Mouse (Mus musculus) midbrain, embryonic 14.5 days (tissue): ENCODE results near the gene Bicc1. TPM values are rescaled to one million over a fixed set of nuclear protein-coding genes. Genes with fewer than 3 reads are reported as not detected.
A peak's percentile ranks its signal among the peaks of the same experiment; 100 is the strongest.
"Not testable (repeated sequence)": the region's sequence is repeated elsewhere in the genome, so short reads cannot be mapped to it uniquely, and the experiment has no call there.

ENCODE experiments used
- ATAC-seq: fragments of 200-750 bp; cut with Nextera tagmentation; 2 replicates; pipeline ENCODE4 v1.8.0; 2017; ENCODE audit warnings: moderate number of reproducible peaks, moderate library complexity; ENCODE audit not compliant: low FRiP score, low TSS enrichment
- DNase-seq: peaks from one replicate; pipeline ENCODE4 v3.0.0-alpha.2; 2015
- H3K27ac ChIP-seq: fragments of 300-500 bp; sonication (generic); replicated peaks from 2 replicates; pipeline ENCODE4 v1.5.1; 2014; ENCODE audit warnings: mild to moderate bottlenecking, low read depth, low read length, moderate library complexity
- H3K27me3 ChIP-seq: fragments of 300-500 bp; sonication (generic); 2 replicates; pipeline ENCODE4 v1.6.1; 2014; ENCODE audit warnings: low read length, control low read depth, mixed read lengths; ENCODE audit not compliant: control insufficient read depth, insufficient read depth
- H3K36me3 ChIP-seq: fragments of 300-500 bp; sonication (generic); 2 replicates; pipeline ENCODE4 v1.6.1; 2014; ENCODE audit warnings: low read length, control low read depth; ENCODE audit not compliant: control insufficient read depth, insufficient read depth
- H3K4me1 ChIP-seq: fragments of 300-500 bp; sonication (generic); 2 replicates; pipeline ENCODE4 v1.6.1; 2014; ENCODE audit warnings: mild to moderate bottlenecking, antibody characterized with exemption, low read length, control low read depth; ENCODE audit not compliant: control insufficient read depth, insufficient read depth
- H3K4me2 ChIP-seq: fragments of 300-500 bp; sonication (generic); 2 replicates; pipeline ENCODE4 v1.6.1; 2014; ENCODE audit warnings: mild to moderate bottlenecking, low read length, moderate library complexity
- H3K4me3 ChIP-seq: fragments of 300-500 bp; sonication (generic); replicated peaks from 2 replicates; pipeline ENCODE4 v1.5.1; 2014; ENCODE audit warnings: low read depth, low read length
- H3K9ac ChIP-seq: fragments of 300-500 bp; sonication (generic); replicated peaks from 2 replicates; pipeline ENCODE4 v1.6.1; 2014; ENCODE audit warnings: mild to moderate bottlenecking, low read length, moderate library complexity
- H3K9me3 ChIP-seq: fragments of 300-500 bp; sonication (generic); 2 replicates; pipeline ENCODE4 v1.6.1; 2016; ENCODE audit warnings: low read length, control low read depth, mixed read lengths; ENCODE audit not compliant: control insufficient read depth
- WGBS: fragments of 180-500 bp; shearing (Covaris S2); extraction: QIAGEN DNeasy Blood & Tissue Kit; methylation state at CpG from one replicate; pipeline ENCODE4 v1.1.7; 2014; 5-methylcytosine and 5-hydroxymethylcytosine counted together
- polyA plus RNA-seq: library from polyadenylated mRNA; unstranded; fragments of >200 nt; fragmentation: Nextera tagmentation; extraction: Ambion mirVana; gene quantifications from 2 replicates; pipeline ENCODE4 v1.2.1, GENCODE M21; 2014

The Bicc1 gene
- polyA plus RNA-seq, 1 experiment from 2014 or later = 6.2 TPM

DNA sequence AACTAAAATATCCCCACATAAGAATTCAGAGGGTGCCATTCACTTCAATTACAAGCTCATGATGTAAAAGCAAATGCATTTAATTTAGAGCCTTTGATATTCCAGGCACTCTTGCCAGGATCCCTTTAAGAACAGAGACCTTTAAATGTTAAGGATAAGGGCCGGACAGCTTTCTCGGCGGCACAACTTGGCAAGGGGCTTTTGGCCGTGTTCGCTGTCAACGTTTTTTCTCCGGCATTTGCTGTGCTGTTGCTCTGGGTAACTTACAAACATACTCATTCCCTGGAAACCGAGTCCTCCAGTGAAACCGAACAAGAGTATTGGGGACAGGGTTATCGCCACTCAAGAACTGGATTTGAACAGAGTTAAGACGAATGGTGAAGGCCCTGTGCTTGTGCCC lies 188.3 kb downstream of the Bicc1 start:
- no peak for ATAC-seq

DNA sequence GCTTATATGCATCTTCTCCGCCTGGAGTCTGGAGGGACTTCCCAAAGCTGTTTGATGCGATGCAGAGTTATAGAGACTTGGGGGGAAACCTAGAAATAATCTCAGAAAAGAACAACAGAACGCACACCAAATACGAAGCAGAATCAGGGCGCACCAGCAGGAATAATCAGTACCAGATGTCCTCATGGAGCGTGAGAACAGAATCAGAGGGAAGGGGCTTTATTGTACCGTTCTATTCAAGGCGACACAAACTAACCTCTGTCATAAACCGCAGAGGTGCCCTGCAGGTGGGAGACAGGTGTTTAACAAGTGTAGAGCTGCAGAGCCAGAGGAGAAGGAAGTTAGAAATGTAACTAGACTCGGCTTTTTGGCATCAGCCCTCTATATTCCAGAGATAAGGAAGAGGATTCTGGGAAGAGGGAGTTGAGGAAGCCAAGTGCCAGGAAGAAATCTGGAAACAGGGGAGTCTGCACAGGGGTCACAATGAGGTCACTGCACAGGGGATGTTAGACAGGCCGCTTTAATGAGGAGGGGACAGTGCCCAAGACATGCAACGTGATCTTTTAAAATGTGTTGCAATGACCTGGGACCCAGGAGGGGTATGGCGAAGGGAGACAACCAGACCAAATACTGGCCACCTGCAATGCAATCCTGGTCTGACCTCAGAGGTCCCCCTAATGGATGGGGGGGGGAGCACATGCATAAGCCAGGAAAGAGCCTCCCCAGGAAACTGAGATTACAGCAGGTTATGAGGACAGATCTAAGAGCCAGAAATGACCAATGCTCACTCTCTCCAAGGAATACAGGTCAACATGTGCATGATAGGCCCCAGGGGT lies 190.4 kb downstream of the Bicc1 start:
- Histone ChIP-seq H3K4me1 (no peaks in the 10 kb centered on the region), H3K9me3 (no peaks in the 10 kb centered on the region), H3K36me3 (no peaks in the 10 kb centered on the region), H3K27me3 (no peaks in the 10 kb centered on the region), H3K4me3 (no peak overlapping the region), H3K4me2 (no peak overlapping the region), H3K9ac (no peak overlapping the region), H3K27ac (no peak overlapping the region)
- ATAC-seq (no peak), DNase-seq (no peak)
- 89% methylated on average over 13 of the region's 13 CpGs for WGBS

More for the DNA sequence above, 188.3 kb downstream of the Bicc1 start:
- 86% methylated on average over 11 of the region's 11 CpGs for WGBS
- H3K9ac ChIP-seq = no peak overlapping the region
- no peak overlapping the region for H3K27ac ChIP-seq
- H3K4me1 ChIP-seq = no peaks in the 10 kb centered on the region
- no peaks in the 10 kb centered on the region for H3K36me3 ChIP-seq
- no peaks in the 10 kb centered on the region for H3K27me3 ChIP-seq
- H3K4me2 ChIP-seq = no peak overlapping the region
- no peaks in the 10 kb centered on the region for H3K9me3 ChIP-seq
- no peak overlapping the region for H3K4me3 ChIP-seq
- no peak for DNase-seq

DNA sequence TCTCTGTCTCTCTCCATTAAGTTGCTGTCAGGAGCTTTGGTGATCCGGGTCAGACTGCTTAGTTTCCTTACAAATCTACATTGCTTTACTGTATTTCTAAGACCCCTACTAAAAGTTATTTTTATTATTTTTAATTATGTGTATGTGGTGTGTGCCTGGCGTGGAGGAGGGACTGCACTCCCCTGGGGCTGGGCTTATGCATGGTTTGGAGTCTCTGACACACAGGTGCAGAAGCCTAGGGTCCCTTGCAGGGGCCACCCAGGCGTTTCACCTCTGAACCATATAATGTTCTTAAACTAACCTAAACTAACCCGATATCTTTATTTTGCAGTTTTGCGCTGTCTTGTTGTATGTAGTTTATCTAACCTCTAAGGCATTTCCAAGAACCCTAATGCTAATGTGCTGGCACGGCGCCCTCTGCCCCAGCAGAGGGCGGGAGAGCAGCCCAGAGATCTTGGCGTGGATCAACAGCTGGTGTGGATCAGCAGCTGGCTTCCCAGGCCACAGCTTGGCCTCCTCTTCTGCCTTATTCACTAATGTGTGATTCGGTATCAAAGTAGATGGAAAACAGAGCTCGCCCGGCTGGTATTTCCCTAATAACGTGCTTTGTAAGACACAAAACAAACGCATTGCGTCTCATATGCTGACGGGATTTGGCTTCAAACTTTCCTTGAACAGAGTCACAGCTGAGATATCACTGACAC lies 192.7 kb downstream of the Bicc1 start:
- no peaks in the 10 kb centered on the region for H3K4me1 ChIP-seq
- WGBS = 81% methylated on average over 16 of the region's 16 CpGs
- H3K4me3 ChIP-seq = no peak overlapping the region
- H3K4me2 ChIP-seq = no peak overlapping the region
- no peak overlapping the region for H3K9ac ChIP-seq
- no peaks in the 10 kb centered on the region for H3K9me3 ChIP-seq
- H3K27me3 ChIP-seq = no peaks in the 10 kb centered on the region
- no peaks in the 10 kb centered on the region for H3K36me3 ChIP-seq
- ATAC-seq (no peak), DNase-seq (peak; percentile 47)
- no peak overlapping the region for H3K27ac ChIP-seq

DNA sequence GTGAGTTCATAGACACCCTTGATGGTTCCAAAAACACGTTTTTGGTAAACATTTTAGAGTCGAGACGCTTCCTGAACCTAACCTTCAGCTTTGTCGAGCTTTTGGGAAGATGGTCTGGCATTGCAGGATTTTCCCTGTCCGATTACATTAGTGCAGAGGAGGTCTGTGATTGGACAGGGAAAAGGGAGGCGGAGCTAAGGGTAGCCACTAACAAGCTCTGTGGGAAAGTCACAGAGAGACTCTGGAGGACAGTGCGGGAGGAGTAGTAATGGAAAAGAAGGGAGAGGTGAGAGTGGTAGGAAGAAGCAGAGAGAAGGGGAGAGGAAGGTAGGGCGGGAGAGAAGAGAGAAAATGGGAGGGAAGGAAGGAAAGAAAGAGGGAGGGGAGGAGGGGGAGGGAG lies 194.8 kb downstream of the Bicc1 start:
- Histone ChIP-seq H3K4me2 (0 out of 2 replicates have a peak overlapping the region, but pooled peaks have one; percentile 13), H3K4me3 (no peak overlapping the region), H3K27me3 (no peaks in the 10 kb centered on the region), H3K4me1 (no peaks in the 10 kb centered on the region), H3K36me3 (no peaks in the 10 kb centered on the region), H3K9ac (no peak overlapping the region), H3K9me3 (no peaks in the 10 kb centered on the region), H3K27ac (no peak overlapping the region)
- DNase-seq = peak; percentile 44
- ATAC-seq = no peak
- WGBS = 44% methylated on average over 8 of the region's 8 CpGs

DNA sequence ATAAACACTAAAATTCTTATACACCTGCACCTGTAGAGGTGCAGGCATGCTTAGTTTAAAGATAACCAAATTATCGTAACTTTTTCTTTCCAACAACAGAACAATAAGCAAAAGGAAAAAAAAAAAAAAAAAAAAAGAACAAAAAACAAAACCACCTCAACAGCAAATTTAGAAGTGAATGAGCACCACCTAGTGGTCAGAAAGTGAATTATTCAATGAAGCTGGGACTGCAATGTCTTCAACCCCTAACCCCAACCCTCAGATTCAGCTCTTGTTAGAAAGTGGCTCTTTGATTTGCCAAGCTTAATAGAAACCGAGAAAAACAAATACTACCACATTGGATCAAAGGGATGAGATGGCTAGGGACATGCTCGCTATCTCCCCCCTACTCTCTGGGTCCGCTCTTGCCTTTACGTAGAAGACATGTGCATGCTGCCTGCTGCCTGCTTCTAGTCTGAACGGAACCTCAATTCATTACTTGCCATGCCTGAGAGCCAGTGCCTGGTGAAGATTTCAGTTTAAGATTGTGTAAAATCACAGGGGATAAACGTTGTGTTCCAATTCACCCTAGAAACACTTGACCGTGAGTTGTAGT lies 195.8 kb downstream of the Bicc1 start:
- H3K4me1 ChIP-seq = no peaks in the 10 kb centered on the region
- no peaks in the 10 kb centered on the region for H3K36me3 ChIP-seq
- no peaks in the 10 kb centered on the region for H3K27me3 ChIP-seq
- DNase-seq (peak; percentile 91), ATAC-seq (no peak)
- no peak overlapping the region for H3K9ac ChIP-seq
- no peak overlapping the region for H3K4me2 ChIP-seq
- H3K4me3 ChIP-seq = no peak overlapping the region
- no peak overlapping the region for H3K27ac ChIP-seq
- no peaks in the 10 kb centered on the region for H3K9me3 ChIP-seq
- 47% methylated on average over 8 of the region's 8 CpGs for WGBS

DNA sequence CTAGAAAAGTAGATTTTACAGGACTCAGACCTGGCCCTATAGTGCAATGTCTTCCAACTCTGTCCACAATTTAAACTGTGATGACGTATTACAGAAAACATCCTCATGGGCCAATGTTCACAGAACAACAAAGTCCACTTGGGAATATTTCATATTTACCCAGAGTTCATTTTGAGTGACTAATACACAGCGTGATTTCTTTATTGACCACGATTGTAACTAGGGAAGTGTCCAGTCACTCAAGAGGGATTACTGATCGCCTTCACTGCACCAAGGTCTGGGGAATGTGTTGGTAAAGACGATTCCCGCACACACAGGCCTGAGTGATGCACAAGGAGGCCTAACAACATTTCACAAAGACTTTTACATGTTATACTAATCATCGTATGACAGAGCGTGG lies 197.9 kb downstream of the Bicc1 start:
- no peak for DNase-seq
- no peak overlapping the region for H3K9ac ChIP-seq
- H3K36me3 ChIP-seq = no peaks in the 10 kb centered on the region
- WGBS = 86% methylated on average over 8 of the region's 8 CpGs
- no peaks in the 10 kb centered on the region for H3K4me1 ChIP-seq
- no peaks in the 10 kb centered on the region for H3K9me3 ChIP-seq
- no peak for ATAC-seq
- no peak overlapping the region for H3K27ac ChIP-seq
- no peak overlapping the region for H3K4me3 ChIP-seq
- H3K4me2 ChIP-seq = no peak overlapping the region
- no peaks in the 10 kb centered on the region for H3K27me3 ChIP-seq

DNA sequence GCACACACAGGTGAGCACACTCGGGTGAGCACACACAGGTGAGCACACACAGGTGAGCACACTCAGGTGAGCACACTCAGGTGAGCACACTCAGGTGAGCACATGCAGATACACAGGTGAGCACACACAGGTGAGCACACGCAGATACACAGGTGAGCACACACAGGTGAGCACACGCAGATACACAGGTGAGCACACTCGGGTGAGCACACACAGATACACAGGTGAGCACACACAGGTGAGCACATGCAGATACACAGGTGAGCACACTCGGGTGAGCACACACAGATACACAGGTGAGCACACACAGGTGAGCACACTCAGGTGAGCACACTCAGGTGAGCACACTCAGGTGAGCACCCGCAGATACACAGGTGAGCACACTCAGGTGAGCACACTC lies 199.1 kb downstream of the Bicc1 start:
- WGBS = 91% methylated on average over 6 of the region's 6 CpGs
- DNase-seq, ATAC-seq: not testable (repeated sequence)

DNA sequence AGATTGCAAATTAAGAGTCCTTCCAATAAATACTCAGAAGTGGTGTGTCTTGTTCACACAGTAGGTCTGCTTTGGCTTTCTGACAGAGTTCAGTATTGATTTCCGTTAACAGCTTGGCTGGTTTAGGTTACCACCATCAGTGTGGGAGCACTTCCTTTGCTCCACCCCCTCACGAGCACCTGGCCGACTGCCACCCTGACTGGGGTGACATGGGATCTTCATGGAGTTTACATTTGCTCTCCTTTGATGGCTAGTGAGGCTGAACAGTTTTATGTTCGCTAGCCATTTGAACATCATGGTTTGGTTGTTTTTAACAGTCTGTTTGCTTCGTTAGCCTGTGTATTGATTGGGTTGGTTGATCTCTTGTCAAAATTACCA lies 206.7 kb downstream of the Bicc1 start:
- Histone ChIP-seq H3K27me3 (no peaks in the 10 kb centered on the region), H3K4me1 (peaks cover 46% of the 10 kb centered on the region), H3K4me2 (peak overlapping the region; percentile 47), H3K27ac (peak overlapping the region; percentile 95), H3K9ac (no peak overlapping the region), H3K9me3 (no peaks in the 10 kb centered on the region), H3K36me3 (no peaks in the 10 kb centered on the region), H3K4me3 (no peak overlapping the region)
- ATAC-seq (no peak), DNase-seq (no peak)
- 68% methylated on average over 5 of the region's 5 CpGs for WGBS

More for the DNA sequence above, 199.1 kb downstream of the Bicc1 start:
- H3K27ac ChIP-seq, H3K9ac ChIP-seq, H3K4me1 ChIP-seq, H3K4me2 ChIP-seq, H3K36me3 ChIP-seq, H3K27me3 ChIP-seq, H3K9me3 ChIP-seq, H3K4me3 ChIP-seq: not testable (repeated sequence)
